Mouse (Mus musculus) E14TG2a.4 (cell line): ENCODE data around the gene 9130213A22Rik.
A peak's percentile ranks its signal among the peaks of the same experiment; 100 is the strongest.

Experiments
- CTCF ChIP-seq: conservative IDR thresholded peaks from 2 replicates; pipeline ENCODE4 v1.5.1; 2014; ENCODE audit warnings: low read length
- NANOG ChIP-seq: IDR thresholded peaks from 2 replicates; pipeline ENCODE4 v1.6.1; 2014; ENCODE audit warnings: borderline replicate concordance, low read length, mixed read lengths
- POU5F1 ChIP-seq: IDR thresholded peaks from 2 replicates; pipeline ENCODE4 v1.6.1; 2014; ENCODE audit warnings: low read length, borderline replicate concordance

DNA sequence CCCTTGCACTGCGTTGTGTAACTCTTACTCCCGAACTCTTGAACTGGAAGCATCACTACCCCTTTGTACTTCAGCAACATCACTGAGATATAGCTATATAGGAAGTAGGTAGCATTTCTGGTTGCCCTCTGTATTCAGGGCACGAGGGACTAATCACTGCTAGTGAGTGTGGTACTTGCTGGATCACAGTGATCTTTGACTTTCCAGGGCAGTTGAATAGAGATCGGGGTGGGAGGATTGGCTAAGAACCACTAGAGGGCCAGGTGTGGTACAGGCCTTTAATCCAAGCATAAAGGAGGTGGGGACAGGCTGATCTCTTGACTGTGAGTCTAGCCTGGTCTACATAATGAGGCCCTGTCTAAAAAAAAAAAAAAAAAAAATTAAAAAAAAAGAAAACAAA is 29.5 kb downstream of the 9130213A22Rik start:
- TF ChIP-seq CTCF (peak; percentile 14; the same call in 1 of the 2 replicates), NANOG (no peak), POU5F1 (no peak)
